Comparison of ENCODE assay signal across 10 mouse cellular contexts in the genomic region with DNA sequence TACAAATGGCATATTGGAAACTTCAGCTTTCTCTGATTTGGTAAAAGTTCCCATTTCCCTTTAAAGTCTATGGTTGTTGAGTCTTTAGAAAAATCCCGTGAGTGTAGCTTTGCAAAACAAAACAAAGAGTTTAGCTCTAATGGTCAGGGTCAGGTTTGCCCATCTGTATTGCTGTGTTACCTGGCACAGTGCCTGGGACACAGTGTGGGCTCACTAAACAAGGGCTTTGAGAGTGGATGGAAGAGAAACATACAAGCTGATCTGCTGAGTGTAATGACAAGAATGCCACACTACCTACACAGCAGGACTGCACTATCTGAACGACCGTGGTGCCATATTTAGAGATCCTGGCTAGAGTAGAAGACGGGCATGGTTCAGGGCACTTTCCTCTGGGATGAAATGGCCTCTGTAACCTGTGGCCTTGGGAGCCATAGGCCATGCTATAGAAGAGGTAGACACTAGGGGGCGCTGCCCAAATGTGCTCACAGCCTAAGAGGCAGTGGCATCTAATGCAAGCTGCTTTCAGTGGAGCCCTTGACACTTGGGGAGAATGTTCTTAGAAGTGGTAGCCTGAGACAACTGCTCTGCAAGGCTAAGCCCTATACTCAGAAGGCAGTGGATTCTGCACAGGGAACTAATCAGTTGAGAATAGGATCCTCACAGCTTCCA. TPM values are rescaled to one million over a fixed set of nuclear protein-coding genes. Genes with fewer than 3 reads are reported as not detected.
DNase-seq lines count a peak whose midpoint lies in the region; ATAC-seq and TF ChIP-seq lines count a peak whose summit lies in the region.
"Had no signal": no experiment of that assay in that cellular context is flagged by ENCODE, and none has a peak within 500 bp of the region (broad histone marks: within the 10 kb centered on the region; RNA-seq: fewer than 3 reads in every experiment).

No protein-coding gene starts in this region.

- TF ChIP-seq CTCF in heart, postnatal 0 days (IDR thresholded peaks at IDR 0.05; ENCODE audit: low read depth) = peak; percentile 31
- TF ChIP-seq CTCF in liver, embryonic 14.5 days (IDR thresholded peaks at IDR 0.05; ENCODE audit: low read depth) = peak; percentile 76

- H3K36me3 ChIP-seq in heart, postnatal 0 days (replicated peaks; ENCODE audit: control insufficient read depth, insufficient read depth, low read length) = no peaks in the 10 kb centered on the region
- no peaks in the 10 kb centered on the region for H3K36me3 ChIP-seq in heart, embryonic 11.5 days (ENCODE audit: control insufficient read depth, insufficient read depth, low read length)
- no peaks in the 10 kb centered on the region for H3K36me3 ChIP-seq in forebrain, embryonic 14.5 days (ENCODE audit: control insufficient read depth, insufficient read depth, low read length)
- no peaks in the 10 kb centered on the region for H3K36me3 ChIP-seq in liver, embryonic 14.5 days (replicated peaks; ENCODE audit: control insufficient read depth, insufficient read depth, low read depth)
- H3K36me3 ChIP-seq in splenic B cell, adult 2 months (ENCODE audit: control insufficient read depth, insufficient read depth, low read length, poor library complexity, severe bottlenecking) = peaks cover 28% of the 10 kb centered on the region

- no peaks in the 10 kb centered on the region for H3K9me3 ChIP-seq in heart, postnatal 0 days (replicated peaks; ENCODE audit: control insufficient read depth, low read length)
- no peaks in the 10 kb centered on the region for H3K9me3 ChIP-seq in heart, embryonic 11.5 days (replicated peaks; ENCODE audit: control insufficient read depth, low read length)
- no peaks in the 10 kb centered on the region for H3K9me3 ChIP-seq in forebrain, embryonic 14.5 days (replicated peaks; ENCODE audit: control insufficient read depth, low read length)
- H3K9me3 ChIP-seq in liver, embryonic 14.5 days (ENCODE audit: control insufficient read depth, low read length) = no peaks in the 10 kb centered on the region

- H3K4me1 ChIP-seq in heart, postnatal 0 days (ENCODE audit: control insufficient read depth, insufficient read depth) = no peaks in the 10 kb centered on the region
- no peaks in the 10 kb centered on the region for H3K4me1 ChIP-seq in heart, embryonic 11.5 days (ENCODE audit: control insufficient read depth, insufficient read depth, low read length)
- H3K4me1 ChIP-seq in forebrain, embryonic 14.5 days (ENCODE audit: control insufficient read depth, insufficient read depth, low read length) = no peaks in the 10 kb centered on the region
- no peaks in the 10 kb centered on the region for H3K4me1 ChIP-seq in liver, embryonic 14.5 days (replicated peaks; ENCODE audit: control insufficient read depth in 2 of 2, insufficient read depth in 2 of 2, low read length in 1 of 2)
- H3K4me1 ChIP-seq: megakaryocyte, embryonic 14.5 days had no signal

- no peak for TF ChIP-seq EP300 in heart, postnatal 0 days (IDR thresholded peaks at IDR 0.05; ENCODE audit: low read depth)
- no peak for TF ChIP-seq EP300 in liver, embryonic 14.5 days (IDR thresholded peaks at IDR 0.05; ENCODE audit: low read depth)

- H3K27me3 ChIP-seq in heart, postnatal 0 days (ENCODE audit: control insufficient read depth, insufficient read depth, low read length) = no peaks in the 10 kb centered on the region
- no peaks in the 10 kb centered on the region for H3K27me3 ChIP-seq in heart, embryonic 11.5 days (ENCODE audit: control insufficient read depth, insufficient read depth, low read length)
- H3K27me3 ChIP-seq in forebrain, embryonic 14.5 days (replicated peaks; ENCODE audit: control insufficient read depth, insufficient read depth, low read length) = no peaks in the 10 kb centered on the region
- H3K27me3 ChIP-seq in liver, embryonic 14.5 days (ENCODE audit: control insufficient read depth, insufficient read depth, low read length) = no peaks in the 10 kb centered on the region
- no peaks in the 10 kb centered on the region for H3K27me3 ChIP-seq in splenic B cell, adult 2 months (ENCODE audit: control insufficient read depth, insufficient read depth, low read length, poor library complexity, severe bottlenecking)
- H3K27me3 ChIP-seq: megakaryocyte, embryonic 14.5 days had no signal

- H3K27ac ChIP-seq in heart, postnatal 0 days (ENCODE audit: low read depth) = no peak overlapping the region
- H3K27ac ChIP-seq in heart, embryonic 11.5 days (ENCODE audit: low read depth, low read length) = no peak overlapping the region
- no peak overlapping the region for H3K27ac ChIP-seq in forebrain, embryonic 14.5 days (ENCODE audit: low read depth, low read length)
- H3K27ac ChIP-seq in liver, embryonic 14.5 days = no peak overlapping the region

- H3K9ac ChIP-seq in heart, postnatal 0 days (replicated peaks; ENCODE audit: low read depth, low read length) = no peak overlapping the region
- no peak overlapping the region for H3K9ac ChIP-seq in heart, embryonic 11.5 days (ENCODE audit: low read depth, low read length)
- H3K9ac ChIP-seq in forebrain, embryonic 14.5 days (ENCODE audit: low read length) = no peak overlapping the region
- no peak overlapping the region for H3K9ac ChIP-seq in liver, embryonic 14.5 days (replicated peaks)

- ATAC-seq in heart, postnatal 0 days (ENCODE audit: insufficient read depth, low read depth) = no peak
- no peak for ATAC-seq in heart, embryonic 11.5 days (replicated peaks; ENCODE audit: insufficient number of reproducible peaks, low FRiP score, low TSS enrichment)
- peak; percentile 57; the same call in 1 of the 2 replicates for ATAC-seq in forebrain, embryonic 14.5 days
- ATAC-seq in liver, embryonic 14.5 days (ENCODE audit: insufficient read depth) = no peak

- no peak for DNase-seq in heart, postnatal 0 days (ENCODE audit: low spot score)
- peak; percentile 48 for DNase-seq in CD4-positive helper T cell, adult 2 months (ENCODE audit: low read depth, low spot score)
- DNase-seq in adrenal gland, postnatal 10 days = peak; percentile 64
- peak; percentile 59 for DNase-seq in forebrain, embryonic 14.5 days (ENCODE audit: low spot score)
- peak in 1 of 3 experiments; percentile 14 for DNase-seq in liver, embryonic 14.5 days (ENCODE audit: low read depth in 3 of 3, low spot score in 3 of 3)
- DNase-seq in splenic B cell, adult 2 months (ENCODE audit: low read depth, low spot score) = peak; percentile 64
- no peak for DNase-seq in gastrocnemius, postnatal 4 days (ENCODE audit: low spot score in 2 of 2)

- H3K4me2 ChIP-seq in heart, postnatal 0 days (ENCODE audit: low read depth, low read length) = no peak overlapping the region
- H3K4me2 ChIP-seq in heart, embryonic 11.5 days = no peak overlapping the region
- H3K4me2 ChIP-seq in forebrain, embryonic 14.5 days (ENCODE audit: low read length) = no peak overlapping the region
- no peak overlapping the region for H3K4me2 ChIP-seq in liver, embryonic 14.5 days (ENCODE audit: low read depth)

- H3K4me3 ChIP-seq in heart, postnatal 0 days (ENCODE audit: low read depth, low read length) = no peak overlapping the region
- no peak overlapping the region for H3K4me3 ChIP-seq in heart, embryonic 11.5 days (ENCODE audit: low read depth, low read length)
- H3K4me3 ChIP-seq in forebrain, embryonic 14.5 days (ENCODE audit: low read depth, low read length) = no peak overlapping the region
- no peak overlapping the region for H3K4me3 ChIP-seq in liver, embryonic 14.5 days (ENCODE audit: insufficient read depth in 1 of 2, low read depth in 2 of 2, low read length in 2 of 2)
- H3K4me3 ChIP-seq: megakaryocyte, embryonic 14.5 days had no signal

- 39% methylated on average over 5 of the region's 5 CpGs for WGBS in heart, postnatal 0 days
- WGBS in heart, embryonic 11.5 days (ENCODE audit: insufficient replicate concordance) = 51% methylated on average over 5 of the region's 5 CpGs
- WGBS in forebrain, embryonic 14.5 days = 41% methylated on average over 5 of the region's 5 CpGs
- 35% methylated on average over 5 of the region's 5 CpGs for WGBS in liver, embryonic 14.5 days (ENCODE audit: insufficient replicate concordance)

RNA-seq across cellular contexts. Expression of a gene that starts 28.3 kb away (rescaled TPM):
- not detected in 2 replicates for total RNA-seq in heart, postnatal 0 days (2014; rRNA removed; ENCODE audit: low replicate concordance)
- polyA plus RNA-seq in heart, postnatal 0 days (2015; fragmentation: Nextera tagmentation; extraction: Ambion mirVana) = not detected in 2 replicates
- polyA plus RNA-seq in heart, embryonic 11.5 days (2014; fragmentation: Nextera tagmentation; extraction: Ambion mirVana) = not detected in 2 replicates
- total RNA-seq in adrenal gland, postnatal 10 days (2021) = not detected
- not detected in 2 replicates for polyA plus RNA-seq in forebrain, embryonic 14.5 days (2014; fragmentation: Nextera tagmentation; extraction: Ambion mirVana)
- polyA plus RNA-seq in liver, embryonic 14.5 days (2012; rRNA removed) = not detected in 2 replicates
- not detected in 2 replicates for polyA plus RNA-seq in liver, embryonic 14.5 days (2014; fragmentation: Nextera tagmentation; extraction: Ambion mirVana)
- not detected for total RNA-seq in gastrocnemius, postnatal 4 days (2021)
- total RNA-seq: heart, postnatal 10 days had no signal

Comparison
In these comparisons a context has a peak if more than half of its experiments do, and no peak if none do; other contexts are left out.
1. DNase-seq: peak in CD4-positive helper T cell, adult 2 months (single experiment), adrenal gland, postnatal 10 days (single experiment), forebrain, embryonic 14.5 days (single experiment) and splenic B cell, adult 2 months (single experiment); none in heart, postnatal 0 days (single experiment) and gastrocnemius, postnatal 4 days (0 of 2).